Mouse (Mus musculus): ENCODE results near the gene Clca4b.
"Not testable (repeated sequence)": the region's sequence is repeated elsewhere in the genome, so short reads cannot be mapped to it uniquely, and the experiment has no call there.

DNA sequence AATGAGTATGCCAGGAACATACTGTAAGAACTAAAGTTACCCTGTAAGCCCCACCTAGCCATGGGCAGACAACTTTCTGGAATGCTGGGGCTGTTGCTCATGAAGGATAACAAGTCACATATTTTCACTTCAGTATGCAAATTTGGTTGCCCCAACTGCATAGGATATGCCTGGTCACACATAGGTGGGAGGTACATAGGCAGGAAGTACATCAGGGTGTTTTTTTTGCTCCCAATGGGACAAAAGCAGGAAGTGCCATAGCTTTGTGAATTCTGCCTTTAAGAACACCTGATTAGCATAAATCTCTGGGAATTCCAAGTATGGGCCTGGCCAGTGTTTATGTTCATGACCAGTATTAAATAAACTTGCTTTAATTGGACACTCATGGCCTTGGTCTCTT lies 1.3 kb upstream of the Clca4b start:
- not testable (repeated sequence) for TF ChIP-seq EP300, CTCF (IDR thresholded peaks at IDR 0.05; ENCODE audit: low read depth)
